Mouse (Mus musculus) B cell, adult 62 days (primary cell): ENCODE measurements around the gene Prelid3b. TPM values are rescaled to one million over a fixed set of nuclear protein-coding genes. Genes with fewer than 3 reads are reported as not detected.

Experiments used
- total RNA-seq: library from RNA; stranded (reverse); gene quantifications from 4 replicates; pipeline ENCODE4 v1.2.4, GENCODE M21; 2023

Prelid3b gene
- total RNA-seq = 55.3 to 61.4 TPM (median 57.0 TPM) in 4 replicates

DNA sequence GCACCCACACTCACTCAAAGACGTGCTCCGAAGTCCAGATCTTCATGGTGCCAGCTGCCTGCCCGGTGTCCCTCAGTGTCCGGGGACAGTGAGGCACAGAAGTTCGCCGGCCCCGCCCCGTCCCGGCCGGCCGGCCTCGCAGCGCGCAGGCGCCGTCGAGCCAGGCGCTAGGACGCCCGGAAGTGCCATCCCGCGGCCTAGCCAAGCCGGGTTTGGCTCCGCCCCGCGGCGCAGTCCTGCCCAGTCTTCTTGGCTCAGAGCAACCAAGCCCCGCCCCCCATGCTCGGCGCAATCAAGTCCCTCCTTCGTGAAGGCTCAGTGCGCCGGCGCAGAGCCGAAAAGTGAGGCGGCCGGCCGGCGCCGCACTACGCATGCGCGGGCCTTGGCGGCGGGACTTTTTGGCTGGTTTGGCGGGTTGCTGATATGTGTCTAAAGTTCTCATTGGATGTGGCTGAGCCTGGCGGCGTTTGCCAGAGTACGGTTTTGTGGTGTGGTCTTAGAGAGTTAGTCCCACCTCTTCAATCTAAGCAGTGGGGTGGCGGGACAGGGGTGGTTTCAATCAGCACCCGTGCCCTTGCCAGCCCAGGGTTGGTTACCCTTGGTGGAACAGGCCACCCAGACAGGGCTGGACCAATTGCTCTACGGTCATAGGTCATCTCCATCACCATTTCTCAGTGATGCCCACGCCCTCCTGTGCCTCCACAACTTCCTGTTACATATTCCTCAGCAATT lies at the start of gene Prelid3b:
Gene Prelid3b, minus strand, starts transcription at position 264 of the 732 bp plus-strand sequence.

DNA sequence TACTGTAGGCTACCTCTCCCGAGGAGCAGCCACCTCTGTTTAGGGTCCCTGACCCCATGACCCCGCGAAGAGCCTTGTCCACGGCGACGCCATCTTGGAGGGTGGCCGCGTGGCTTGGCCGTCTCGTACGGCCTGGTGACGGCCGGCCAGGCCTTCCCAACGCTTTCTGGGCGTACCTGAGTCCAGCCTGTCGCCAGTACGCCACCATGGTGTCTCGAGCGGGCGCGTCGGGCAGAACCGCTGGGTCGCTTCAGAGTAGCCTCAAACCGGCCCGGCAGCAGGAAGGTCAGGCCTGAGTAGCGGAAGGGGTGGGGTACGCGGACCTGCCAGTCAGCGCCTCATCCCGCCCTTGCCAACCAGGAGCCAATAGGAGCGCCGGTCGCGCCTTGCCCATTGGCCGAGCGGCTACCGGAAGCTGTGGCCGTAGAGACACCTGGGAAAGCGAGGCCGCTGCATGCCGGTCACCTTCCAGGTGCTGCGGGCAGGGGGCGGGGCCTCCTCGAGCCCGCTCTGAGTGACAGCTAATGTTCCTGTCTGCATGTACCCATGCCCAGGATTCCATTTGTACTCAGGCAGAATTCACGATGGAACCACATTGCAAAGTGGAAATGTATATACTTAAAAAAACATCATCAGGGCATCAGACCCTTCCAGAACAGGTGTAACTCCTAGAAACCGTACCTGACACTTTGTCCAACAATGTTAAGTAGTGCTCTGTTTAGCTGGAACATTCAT lies 8.9 kb downstream of the Prelid3b start, which contains the start of gene Atp5e:
Gene Atp5e, minus strand, starts transcription at position 317 of the 735 bp plus-strand sequence.

DNA sequence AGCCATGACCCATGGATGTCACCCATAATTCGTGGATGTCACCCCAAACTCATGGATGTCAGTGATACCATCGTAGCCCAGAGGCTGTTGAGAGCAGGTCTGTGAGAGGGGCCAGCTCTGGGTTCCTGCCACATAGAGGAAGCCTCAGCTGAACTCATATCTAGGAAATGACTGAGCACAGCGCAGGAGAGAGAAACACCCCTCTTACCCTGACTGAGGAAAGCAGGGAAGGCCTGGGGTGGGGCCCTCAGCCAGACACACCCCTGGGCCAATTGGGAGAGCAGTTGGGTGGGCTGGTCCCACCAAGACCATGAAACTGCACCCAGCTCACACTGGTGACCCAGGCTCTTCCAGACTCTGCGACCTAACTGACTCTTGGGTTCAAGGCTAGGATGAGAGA lies 22.5 kb downstream of the Prelid3b start, which contains the start of gene Tubb1:
Gene Tubb1, plus strand, starts transcription at position 343 of the 400 bp plus-strand sequence.

DNA sequence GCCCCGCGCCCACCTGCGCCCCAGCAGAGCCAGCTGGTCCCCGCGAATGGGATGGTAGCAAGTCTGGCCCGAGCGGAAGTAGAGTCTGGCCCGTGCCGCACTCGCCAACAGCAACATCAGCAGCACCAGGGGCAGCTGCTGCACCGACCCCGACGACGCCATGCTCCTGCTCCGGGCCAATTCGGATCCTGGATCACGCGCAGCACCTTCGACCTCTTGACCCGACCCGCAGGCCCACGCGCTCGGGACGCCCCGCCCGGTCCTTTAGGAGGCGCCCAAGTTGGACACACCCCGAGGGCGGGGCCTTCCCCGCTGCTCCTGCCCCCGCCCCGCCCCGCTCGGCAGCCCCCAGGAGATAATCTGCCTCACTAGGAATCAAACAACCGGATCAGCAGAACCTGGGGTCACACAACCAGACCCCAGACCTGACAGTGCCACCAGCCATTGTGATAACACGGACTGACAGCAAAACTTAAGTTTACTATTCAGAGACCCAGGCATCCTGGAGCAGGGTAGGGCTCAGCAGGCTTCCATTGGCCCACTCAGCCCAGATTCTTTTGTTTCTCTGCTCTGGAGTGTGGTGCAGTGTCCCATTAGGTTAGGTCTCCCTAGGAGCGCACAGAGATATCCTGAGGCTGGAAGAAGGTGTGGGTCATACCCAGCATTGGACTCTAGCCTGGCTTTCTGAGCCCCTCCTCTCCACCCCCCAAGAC lies 34.0 kb downstream of the Prelid3b start, which contains the start of gene Ctsz:
Gene Ctsz, minus strand, starts transcription at position 303 of the 713 bp plus-strand sequence.

DNA sequence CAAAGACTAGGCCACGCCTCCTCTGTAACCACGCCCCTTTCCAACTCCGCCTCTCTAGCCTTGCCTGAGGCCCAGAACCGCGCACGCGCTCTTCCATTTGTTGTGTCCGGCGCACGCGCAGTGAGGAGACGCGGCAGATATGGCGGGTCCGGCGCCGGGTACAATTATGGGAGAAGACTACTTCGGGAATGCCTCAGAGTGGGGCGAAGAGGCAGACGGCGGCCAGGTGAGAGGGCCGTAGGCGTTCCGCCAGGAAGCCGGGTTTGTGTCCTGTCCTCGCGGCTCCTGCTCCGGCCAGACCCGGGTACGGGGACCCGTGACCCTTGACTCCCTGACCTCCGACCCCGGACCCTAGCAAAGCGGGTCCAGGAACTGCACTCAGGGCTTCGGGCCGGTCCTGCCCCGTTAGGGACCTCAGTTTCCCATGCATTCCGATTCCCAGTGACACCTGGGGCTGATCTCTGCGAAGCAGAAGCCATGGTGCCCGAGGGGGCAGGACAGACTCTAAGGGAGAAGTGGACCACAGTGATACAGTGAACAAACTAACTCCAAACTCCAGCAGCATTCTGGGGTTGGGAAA lies 57.1 kb downstream of the Prelid3b start, which contains the start of gene Nelfcd:
Gene Nelfcd, plus strand, starts transcription at position 74 of the 580 bp plus-strand sequence.

Other genes starting within 250 kb of the Prelid3b start
- gene Gnas, start 188.8 kb downstream of the Prelid3b start, total RNA-seq = 709 to 764 TPM (median 729 TPM) in 4 replicates
- 0.66 to 1.1 TPM (median 0.67 TPM) in 3 of 4 replicates, not detected in the other for gene Gm20721, start 126.4 kb downstream of the Prelid3b start, total RNA-seq
- gene Nelfcd, start 57.3 kb downstream of the Prelid3b start, total RNA-seq = 57.0 to 68.9 TPM (median 59.0 TPM) in 4 replicates
- 190 to 209 TPM (median 202 TPM) in 4 replicates for gene Ctsz, start 34.0 kb downstream of the Prelid3b start, total RNA-seq
- 0.42 to 1.6 TPM (median 0.69 TPM) in 4 replicates for gene Tubb1, start 22.4 kb downstream of the Prelid3b start, total RNA-seq
- gene Atp5e, start 9.0 kb downstream of the Prelid3b start, total RNA-seq = 210 to 245 TPM (median 240 TPM) in 4 replicates
- gene Zfp831, start 170.5 kb upstream of the Prelid3b start, total RNA-seq = 55.5 to 62.7 TPM (median 56.6 TPM) in 4 replicates